Mouse (Mus musculus): Measurements from ENCODE around the gene Ggta1. TPM values are rescaled to one million over a fixed set of nuclear protein-coding genes. Genes with fewer than 3 reads are reported as not detected.

Ggta1 gene
- polyA plus RNA-seq, 1 experiment from 2014 or later, result 4.9 TPM

GRCm38 (mm10) chr2:35451484-35452050, 11.5 kb downstream of the Ggta1 start:
- Histone ChIP-seq H3K9me3 (no peaks in the 10 kb centered on the region), H3K4me3 (replicated peaks) (no peak overlapping the region), H3K9ac (no peak overlapping the region), H3K27ac (no peak overlapping the region), H3K36me3 (replicated peaks) (no peaks in the 10 kb centered on the region), H3K27me3 (no peaks in the 10 kb centered on the region), H3K4me2 (no peak overlapping the region), H3K4me1 (peaks cover 6% of the 10 kb centered on the region)
- WGBS, result 87% methylated on average over 5 of the region's 5 CpGs
- ATAC-seq (ENCODE audit: low FRiP score), result no peak

- no peaks in the 10 kb centered on the region for H3K9me3 ChIP-seq
- H3K27me3 ChIP-seq, result no peaks in the 10 kb centered on the region
- H3K4me2 ChIP-seq, result no peak overlapping the region
- 72% methylated on average over 4 of the region's 4 CpGs for WGBS
- H3K4me3 ChIP-seq (replicated peaks), result no peak overlapping the region
- ATAC-seq (ENCODE audit: low FRiP score), result no peak
- peaks cover 6% of the 10 kb centered on the region for H3K4me1 ChIP-seq
- no peak overlapping the region for H3K27ac ChIP-seq
- H3K9ac ChIP-seq, result no peak overlapping the region
- no peaks in the 10 kb centered on the region for H3K36me3 ChIP-seq (replicated peaks)
Observed at GRCm38 (mm10) chr2:35450856-35451255, 12.2 kb downstream of the Ggta1 start.

- no peak for ATAC-seq (ENCODE audit: low FRiP score)
- H3K9me3 ChIP-seq, result no peaks in the 10 kb centered on the region
- H3K27ac ChIP-seq, result no peak overlapping the region
- H3K36me3 ChIP-seq (replicated peaks), result no peaks in the 10 kb centered on the region
- peaks cover 6% of the 10 kb centered on the region for H3K4me1 ChIP-seq
- WGBS, result 84% methylated on average over 12 of the region's 12 CpGs
- H3K9ac ChIP-seq, result no peak overlapping the region
- no peaks in the 10 kb centered on the region for H3K27me3 ChIP-seq
- no peak overlapping the region for H3K4me3 ChIP-seq (replicated peaks)
- H3K4me2 ChIP-seq, result no peak overlapping the region
Observed at GRCm38 (mm10) chr2:35449687-35450622, 13.1 kb downstream of the Ggta1 start.

- 84% methylated on average over 9 of the region's 9 CpGs for WGBS
- Histone ChIP-seq H3K4me3 (replicated peaks) (no peak overlapping the region), H3K27ac (no peak overlapping the region)
Observed at GRCm38 (mm10) chr2:35448914-35449670, 13.9 kb downstream of the Ggta1 start.

GRCm38 (mm10) chr2:35448215-35448913, 14.7 kb downstream of the Ggta1 start:
- peaks cover 6% of the 10 kb centered on the region for H3K4me1 ChIP-seq
- no peaks in the 10 kb centered on the region for H3K9me3 ChIP-seq
- WGBS, result 52% methylated on average over 7 of the region's 7 CpGs
- H3K27ac ChIP-seq, result no peak overlapping the region
- H3K27me3 ChIP-seq, result no peaks in the 10 kb centered on the region
- ATAC-seq (ENCODE audit: low FRiP score), result no peak
- no peak overlapping the region for H3K4me3 ChIP-seq (replicated peaks)
- H3K9ac ChIP-seq, result no peak overlapping the region
- no peaks in the 10 kb centered on the region for H3K36me3 ChIP-seq (replicated peaks)
- H3K4me2 ChIP-seq, result no peak overlapping the region

More at GRCm38 (mm10) chr2:35448914-35449670, 13.9 kb downstream of the Ggta1 start:
- no peak for ATAC-seq (ENCODE audit: low FRiP score)
- Histone ChIP-seq H3K9me3 (no peaks in the 10 kb centered on the region), H3K9ac (no peak overlapping the region), H3K4me2 (no peak overlapping the region), H3K27me3 (no peaks in the 10 kb centered on the region), H3K36me3 (replicated peaks) (no peaks in the 10 kb centered on the region), H3K4me1 (peaks cover 6% of the 10 kb centered on the region)

GRCm38 (mm10) chr2:35447453-35447852, 15.6 kb downstream of the Ggta1 start:
- H3K4me3 ChIP-seq (replicated peaks), result no peak overlapping the region
- ATAC-seq (ENCODE audit: low FRiP score), result no peak
- no peak overlapping the region for H3K27ac ChIP-seq
- H3K36me3 ChIP-seq (replicated peaks), result no peaks in the 10 kb centered on the region
- H3K4me2 ChIP-seq, result no peak overlapping the region
- 86% methylated on average over 7 of the region's 7 CpGs for WGBS
- H3K9me3 ChIP-seq, result no peaks in the 10 kb centered on the region
- peaks cover 6% of the 10 kb centered on the region for H3K4me1 ChIP-seq
- H3K27me3 ChIP-seq, result no peaks in the 10 kb centered on the region
- no peak overlapping the region for H3K9ac ChIP-seq

- H3K4me3 ChIP-seq (replicated peaks), result no peak overlapping the region
- no peak overlapping the region for H3K27ac ChIP-seq
- no peak for ATAC-seq (ENCODE audit: low FRiP score)
- no peak overlapping the region for H3K4me2 ChIP-seq
- H3K4me1 ChIP-seq, result peaks cover 6% of the 10 kb centered on the region
- no peaks in the 10 kb centered on the region for H3K27me3 ChIP-seq
- 92% methylated on average over 8 of the region's 8 CpGs for WGBS
- no peaks in the 10 kb centered on the region for H3K36me3 ChIP-seq (replicated peaks)
- no peak overlapping the region for H3K9ac ChIP-seq
- no peaks in the 10 kb centered on the region for H3K9me3 ChIP-seq
Observed at GRCm38 (mm10) chr2:35446798-35447197, 16.2 kb downstream of the Ggta1 start.

GRCm38 (mm10) chr2:35446300-35446699, 16.7 kb downstream of the Ggta1 start:
- no peak overlapping the region for H3K9ac ChIP-seq
- 81% methylated on average over 5 of the region's 5 CpGs for WGBS
- H3K27ac ChIP-seq, result no peak overlapping the region
- no peaks in the 10 kb centered on the region for H3K27me3 ChIP-seq
- no peak for ATAC-seq (ENCODE audit: low FRiP score)
- no peak overlapping the region for H3K4me3 ChIP-seq (replicated peaks)
- no peaks in the 10 kb centered on the region for H3K9me3 ChIP-seq
- peaks cover 6% of the 10 kb centered on the region for H3K4me1 ChIP-seq
- no peak overlapping the region for H3K4me2 ChIP-seq
- no peaks in the 10 kb centered on the region for H3K36me3 ChIP-seq (replicated peaks)

GRCm38 (mm10) chr2:35445610-35446009, 17.4 kb downstream of the Ggta1 start:
- H3K9me3 ChIP-seq, result no peaks in the 10 kb centered on the region
- no peak for ATAC-seq (ENCODE audit: low FRiP score)
- 88% methylated on average over 7 of the region's 7 CpGs for WGBS
- H3K4me1 ChIP-seq, result peaks cover 6% of the 10 kb centered on the region
- H3K27ac ChIP-seq, result no peak overlapping the region
- H3K4me3 ChIP-seq (replicated peaks), result no peak overlapping the region
- no peaks in the 10 kb centered on the region for H3K27me3 ChIP-seq
- H3K9ac ChIP-seq, result no peak overlapping the region
- H3K4me2 ChIP-seq, result no peak overlapping the region
- H3K36me3 ChIP-seq (replicated peaks), result no peaks in the 10 kb centered on the region

- H3K36me3 ChIP-seq (replicated peaks), result no peaks in the 10 kb centered on the region
- H3K9me3 ChIP-seq, result no peaks in the 10 kb centered on the region
- WGBS, result 80% methylated on average over 6 of the region's 6 CpGs
- no peak overlapping the region for H3K9ac ChIP-seq
- no peak overlapping the region for H3K4me3 ChIP-seq (replicated peaks)
- no peak for ATAC-seq (ENCODE audit: low FRiP score)
- H3K4me1 ChIP-seq, result peaks cover 6% of the 10 kb centered on the region
- no peak overlapping the region for H3K4me2 ChIP-seq
- H3K27ac ChIP-seq, result no peak overlapping the region
- H3K27me3 ChIP-seq, result no peaks in the 10 kb centered on the region
Observed at GRCm38 (mm10) chr2:35444764-35445262, 18.2 kb downstream of the Ggta1 start.

- no peak overlapping the region for H3K4me2 ChIP-seq
- 75% methylated on average over 16 of the region's 16 CpGs for WGBS
Observed at GRCm38 (mm10) chr2:35443981-35444763, 18.9 kb downstream of the Ggta1 start.

More at GRCm38 (mm10) chr2:35443981-35444763, 18.9 kb downstream of the Ggta1 start:
- Histone ChIP-seq H3K27ac (no peak overlapping the region), H3K4me3 (replicated peaks) (no peak overlapping the region), H3K36me3 (replicated peaks) (no peaks in the 10 kb centered on the region), H3K27me3 (no peaks in the 10 kb centered on the region), H3K9me3 (no peaks in the 10 kb centered on the region), H3K9ac (no peak overlapping the region), H3K4me1 (peaks cover 6% of the 10 kb centered on the region)
- ATAC-seq (ENCODE audit: low FRiP score), result no peak

All from forebrain, embryonic 12.5 days (tissue).